Mouse (Mus musculus) bone marrow, adult 2 months (tissue): ENCODE measurements around the gene Ppp1r12a.

ENCODE experiments used
- CTCF ChIP-seq: fragments of 200-500 bp; IDR thresholded peaks from 2 replicates; pipeline ENCODE4 v1.5.1; 2011; ENCODE audit warnings: low read length, control low read depth; ENCODE audit not compliant: control insufficient read depth, insufficient read depth
- POLR2A ChIP-seq: fragments of 200-500 bp; IDR thresholded peaks from 2 replicates; pipeline ENCODE4 v1.6.1; 2011; ENCODE audit warnings: low read depth, mild to moderate bottlenecking, control low read depth, low read length, borderline replicate concordance; ENCODE audit not compliant: control insufficient read depth

- TF ChIP-seq POLR2A, result no peak
- no peak for TF ChIP-seq CTCF
These were observed 167.0 kb downstream of the Ppp1r12a start for GRCm38 (mm10) chr10:108328983-108329382.
